Mouse (Mus musculus) skeletal muscle tissue, adult 2 months (tissue): ENCODE measurements around the gene Olfr128.
"Not testable (repeated sequence)": the region's sequence is repeated elsewhere in the genome, so short reads cannot be mapped to it uniquely, and the experiment has no call there.

ENCODE experiments used
- DNase-seq: peaks from one replicate; pipeline ENCODE4 v3.0.0-alpha.2; 2012; ENCODE audit warnings: low read depth, low spot score

The Olfr128 gene

DNA sequence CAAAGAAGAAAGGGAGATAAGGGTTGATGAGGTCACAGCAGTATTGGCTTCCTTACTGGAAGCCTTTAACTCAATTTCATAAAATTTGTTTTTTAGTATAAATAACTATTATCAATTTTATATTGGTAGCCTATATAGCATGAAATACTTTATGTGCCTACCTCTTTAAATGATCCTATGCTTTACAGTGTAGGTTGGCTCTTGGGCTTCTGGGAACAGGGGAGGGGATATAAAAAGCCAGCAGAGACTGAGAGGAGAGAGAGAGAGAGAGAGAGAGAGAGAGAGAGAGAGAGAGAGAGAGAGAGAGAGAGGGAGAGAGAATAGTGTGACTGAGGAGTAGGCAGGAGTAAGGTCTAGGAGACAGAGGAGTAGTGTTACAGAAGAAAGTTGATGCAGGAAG is at the start of gene Olfr128:
Gene Olfr128, plus strand, starts transcription at position 301 of the 400 bp plus-strand sequence.
- DNase-seq, result no peak

DNA sequence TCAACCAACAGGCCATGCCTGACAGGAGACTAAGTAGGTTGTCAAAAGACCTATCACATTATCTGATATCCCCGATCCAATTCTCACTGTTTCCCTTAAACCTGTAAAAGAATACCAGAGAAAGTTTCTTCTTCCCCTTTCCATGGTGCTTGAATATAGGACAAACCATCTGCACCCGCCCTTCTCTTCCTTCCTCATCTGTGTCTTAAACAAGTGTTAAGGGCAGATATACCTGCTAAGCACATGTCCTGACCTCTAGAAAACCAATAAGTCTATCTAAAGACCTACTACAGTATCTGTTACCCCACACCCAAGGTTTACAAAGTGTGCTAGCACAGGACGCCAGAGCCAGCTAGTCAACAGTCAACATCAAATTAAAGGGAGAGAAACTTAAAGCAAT is 46.5 kb upstream of the Olfr128 start:
- no peak for DNase-seq

DNA sequence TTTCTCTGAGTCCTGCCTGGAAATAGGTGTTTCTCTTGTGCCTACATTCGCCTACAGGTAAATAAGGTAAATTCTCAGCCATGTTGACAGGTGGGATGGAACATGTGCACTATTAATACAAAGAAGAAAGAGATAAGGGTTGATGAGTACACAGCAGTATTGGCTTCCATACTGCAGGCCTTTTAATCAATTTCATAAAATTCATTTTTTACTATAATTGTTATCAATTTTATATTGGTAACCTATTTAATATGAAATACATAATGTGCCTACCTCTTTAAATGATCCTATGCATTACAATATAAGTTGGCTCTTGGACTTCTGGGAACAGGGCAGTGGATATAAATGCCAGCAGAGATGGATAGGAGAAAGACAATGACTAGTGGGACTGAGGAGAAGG is 20.2 kb upstream of the Olfr128 start, which contains the start of gene Olfr127:
Gene Olfr127, plus strand, starts transcription at position 301 of the 400 bp plus-strand sequence.
- DNase-seq, result no peak

DNA sequence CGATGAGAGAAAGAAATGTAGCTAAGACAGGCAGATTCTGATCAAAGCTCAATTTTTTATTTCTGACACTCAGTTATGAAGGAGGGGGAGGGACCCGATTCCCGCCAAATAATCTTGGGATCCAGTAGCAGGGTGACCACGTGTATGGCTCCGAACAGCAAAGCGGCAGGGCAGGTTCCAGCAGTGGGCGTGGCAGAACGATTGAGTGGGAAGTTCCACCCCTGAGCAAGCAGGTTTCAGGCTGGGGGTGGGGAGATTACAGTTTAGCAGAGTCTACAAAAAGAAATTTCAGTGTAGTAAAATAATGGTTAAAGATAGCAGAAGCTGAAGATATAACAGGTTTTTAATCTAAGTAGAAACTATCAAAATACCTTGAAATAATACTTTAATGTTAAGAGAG is 13.5 kb upstream of the Olfr128 start:
- DNase-seq, result not testable (repeated sequence)

DNA sequence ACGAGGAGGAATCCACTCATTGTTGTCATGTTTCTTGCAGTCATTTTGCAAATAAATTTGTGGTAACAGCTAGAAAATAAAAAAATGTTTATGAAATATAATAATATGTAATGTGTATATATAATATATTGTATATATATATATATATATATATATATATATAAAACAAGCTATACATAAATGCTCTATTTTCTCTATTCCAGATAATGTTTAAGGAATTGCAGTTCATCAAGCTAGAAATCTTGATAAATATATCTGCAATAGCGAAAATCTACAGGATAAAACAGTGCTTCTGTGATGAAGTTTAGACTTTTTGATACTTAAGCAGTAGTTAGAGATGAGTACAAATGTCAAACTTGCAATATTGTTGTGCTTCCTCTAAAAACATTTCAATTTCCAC is 32.6 kb downstream of the Olfr128 start, which contains the start of gene Olfr761:
Gene Olfr761, minus strand, starts transcription at position 101 of the 400 bp plus-strand sequence.
- DNase-seq, result no peak

DNA sequence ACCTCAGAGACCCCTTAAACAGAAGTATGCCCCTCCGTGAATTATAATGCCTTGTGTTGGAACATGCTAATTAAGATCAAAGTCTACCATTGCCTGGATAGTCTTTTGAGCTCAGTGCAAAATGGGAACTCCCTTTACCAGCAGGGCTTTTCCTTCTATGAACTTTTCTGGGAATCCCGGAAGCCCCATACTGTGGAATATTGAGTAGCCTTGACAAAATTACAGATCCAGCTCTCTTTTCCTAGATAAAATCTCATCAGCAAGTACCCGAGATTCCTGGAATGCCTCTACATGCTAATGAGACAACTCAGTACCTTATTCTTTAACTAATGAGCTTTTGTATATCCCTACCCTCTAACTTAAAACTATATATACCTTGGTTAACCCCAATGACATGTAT is 53.2 kb downstream of the Olfr128 start:
- no peak for DNase-seq
